In the genomic region with DNA sequence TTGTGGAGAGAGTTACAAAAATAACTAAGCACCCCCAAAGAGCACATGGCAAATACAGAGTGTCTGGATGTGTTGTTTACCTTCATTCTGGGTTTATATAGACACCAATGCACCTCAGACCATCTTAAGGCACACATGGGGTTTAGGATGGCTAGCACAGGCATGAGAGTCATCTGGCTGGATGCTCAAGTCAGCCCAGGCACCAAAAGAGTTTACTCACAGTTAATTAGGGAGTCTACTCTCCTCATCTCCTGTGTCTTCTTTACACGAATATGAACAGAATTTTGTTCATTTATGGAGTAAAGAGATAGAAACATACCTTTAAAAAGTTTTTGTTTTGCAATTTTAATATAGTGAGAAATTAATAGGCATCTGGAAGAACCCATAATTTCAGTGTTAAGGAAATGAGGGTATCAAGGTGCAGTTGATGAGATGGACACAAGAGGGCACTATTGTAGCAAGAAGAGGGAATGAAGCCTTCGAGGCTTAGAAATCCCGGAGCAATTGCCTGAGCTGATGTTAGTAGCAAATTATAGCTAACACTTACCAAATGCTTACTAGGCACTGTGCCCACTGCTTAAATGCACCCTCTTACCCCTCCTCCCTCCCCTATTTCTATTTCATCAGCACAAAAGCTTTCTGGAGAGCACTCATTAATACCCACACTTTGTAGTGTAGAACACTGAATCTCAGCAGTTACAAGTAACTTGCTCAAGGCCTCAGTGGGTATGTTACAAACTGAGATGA, we compare ENCODE assay signal across 9 mouse cellular contexts.
DNase-seq lines count a peak whose midpoint lies in the region; TF ChIP-seq lines count a peak whose summit lies in the region.
"Had no signal": no experiment of that assay in that cellular context is flagged by ENCODE, and none has a peak within 500 bp of the region (broad histone marks: within the 10 kb centered on the region; RNA-seq: fewer than 3 reads in every experiment).

No protein-coding gene starts in this region.

- peak; percentile 88 for TF ChIP-seq CTCF in layer of hippocampus, adult 2 months (conservative IDR thresholded peaks at IDR 0.05)

- no peak overlapping the region for H3K4me3 ChIP-seq in layer of hippocampus, adult 2 months
- H3K4me3 ChIP-seq: limb, embryonic 12.5 days had no signal

- DNase-seq in adrenal gland, adult (ENCODE audit: inconsistent age in 2 of 2, low spot score in 1 of 2): peak; percentile 13 to 76
- DNase-seq in adrenal gland, postnatal 25 days: no peak
- DNase-seq in 3T3-L1 (ENCODE audit: low read depth, low spot score): peak; percentile 71
- DNase-seq in cerebellum, adult 11-12 months: peak; percentile 2
- DNase-seq in forelimb bud, embryonic 11.5 days (ENCODE audit: low read depth, low spot score): peak; percentile 56
- DNase-seq in layer of hippocampus, adult 2 months (ENCODE audit: low spot score in 2 of 2): peak; percentile 66 to 74
- peak; percentile 52 for DNase-seq in lung, postnatal 36 days
- DNase-seq in right cerebral cortex, postnatal 36 days (ENCODE audit: low spot score in 2 of 2): peak; percentile 19 to 26

- no peak overlapping the region for H3K27ac ChIP-seq in layer of hippocampus, adult 2 months
- H3K27ac ChIP-seq: limb, embryonic 12.5 days had no signal
